Mouse (Mus musculus) yolk sac, embryonic 10.5 days (tissue): ENCODE results near the gene 9530002B09Rik.

ENCODE experiments used
- DNase-seq: peaks from one replicate; pipeline ENCODE4 v3.0.0-alpha.2; 2017; ENCODE audit warnings: low spot score

9530002B09Rik gene

GRCm38 (mm10) chr4:122688975-122689374, at the start of gene 9530002B09Rik:
TSS of gene 9530002B09Rik (plus strand) at chr4:122689275.
- no peak for DNase-seq
